Mouse (Mus musculus): ENCODE data around the gene Rpa1. TPM values are rescaled to one million over a fixed set of nuclear protein-coding genes. Genes with fewer than 3 reads are reported as not detected.
"Not testable (repeated sequence)": the region's sequence is repeated elsewhere in the genome, so short reads cannot be mapped to it uniquely, and the experiment has no call there.

The Rpa1 gene
- total RNA-seq, 2 experiments from 2014 or later = 54.4 to 59.6 TPM

DNA sequence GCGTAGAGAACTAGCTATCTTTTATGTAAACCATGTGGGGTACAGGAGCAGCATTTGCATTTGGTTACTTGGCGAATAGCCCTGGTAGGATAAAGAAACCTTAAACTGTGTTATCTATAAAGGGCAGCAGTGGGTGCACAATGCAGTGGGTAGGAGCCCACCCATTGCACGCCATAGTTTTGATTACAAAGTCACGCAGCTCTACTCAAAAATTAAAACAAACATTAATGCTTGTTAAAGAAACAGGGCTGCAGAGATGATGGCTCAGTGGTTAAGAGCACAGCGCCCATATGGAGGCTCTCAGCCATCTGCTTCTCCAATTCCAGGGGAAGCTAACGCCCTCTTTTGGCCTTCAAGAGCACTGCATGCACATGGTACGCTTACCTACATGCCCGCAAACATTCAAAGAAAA is 24.8 kb downstream of the Rpa1 start:
- DNase-seq = no peak

DNA sequence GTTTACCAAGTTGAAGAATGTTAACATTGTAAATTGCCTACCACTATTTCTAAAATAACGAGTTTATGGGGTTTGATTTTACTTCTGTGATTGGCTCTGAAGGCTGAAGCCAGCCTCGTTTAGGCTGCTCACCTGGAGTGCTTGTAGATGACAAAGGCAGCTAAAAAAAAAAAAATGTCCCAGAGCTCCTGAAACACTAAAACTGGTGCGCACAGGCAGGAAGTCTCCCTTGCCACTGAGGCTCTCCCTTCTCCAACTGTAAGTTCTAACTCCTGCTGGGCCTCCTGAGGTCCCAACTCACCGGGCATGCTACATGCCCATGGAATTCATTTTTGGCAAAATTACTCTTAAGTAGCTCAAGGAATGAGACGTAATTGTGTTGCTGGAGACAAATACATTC is 28.9 kb downstream of the Rpa1 start:
- DNase-seq = no peak

DNA sequence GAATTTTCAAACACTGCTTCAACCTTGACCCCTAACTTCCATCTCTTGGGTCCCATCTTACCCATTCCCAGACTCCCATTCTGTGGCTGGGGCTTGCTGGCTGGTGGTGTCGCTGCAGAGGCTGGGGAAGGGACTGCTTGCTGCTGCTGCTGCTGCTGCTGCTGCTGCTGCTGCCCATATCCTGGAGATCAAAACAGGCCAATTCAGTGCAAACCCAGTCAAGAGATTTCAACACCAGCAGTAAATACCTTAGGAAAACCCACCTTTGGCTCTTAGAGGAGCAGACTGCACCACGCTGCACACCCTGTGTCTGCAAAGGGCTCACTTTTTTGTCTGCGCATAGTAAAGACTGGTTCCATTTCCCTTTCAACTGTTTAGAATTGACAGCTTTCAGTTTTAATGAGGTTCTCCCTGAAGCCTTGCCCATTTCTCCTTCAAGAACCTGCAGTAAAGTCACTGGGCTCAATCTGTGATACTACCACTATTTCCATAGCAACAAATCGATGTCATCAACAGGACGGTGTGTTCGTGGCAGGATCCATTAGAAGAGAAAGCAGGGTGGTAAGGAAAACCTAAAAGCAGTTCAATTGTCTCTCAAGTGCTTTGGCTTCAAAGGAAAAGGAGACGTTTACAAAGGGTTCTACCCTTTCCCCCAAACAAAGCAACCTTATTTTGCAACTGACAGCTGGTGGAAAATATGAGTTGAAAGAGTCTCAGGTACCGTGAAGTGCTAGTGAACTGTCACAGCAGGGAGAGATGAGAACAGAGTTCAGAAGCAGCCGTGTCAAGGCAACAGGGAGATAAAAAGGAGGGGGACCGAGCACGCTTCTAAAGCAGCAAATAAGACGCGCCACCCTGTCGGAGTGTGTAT is 29.5 kb downstream of the Rpa1 start:
- no peak for DNase-seq

GRCm38 (mm10) chr11:75313834-75314233 is 34.3 kb downstream of the Rpa1 start:
- no peak for DNase-seq

DNA sequence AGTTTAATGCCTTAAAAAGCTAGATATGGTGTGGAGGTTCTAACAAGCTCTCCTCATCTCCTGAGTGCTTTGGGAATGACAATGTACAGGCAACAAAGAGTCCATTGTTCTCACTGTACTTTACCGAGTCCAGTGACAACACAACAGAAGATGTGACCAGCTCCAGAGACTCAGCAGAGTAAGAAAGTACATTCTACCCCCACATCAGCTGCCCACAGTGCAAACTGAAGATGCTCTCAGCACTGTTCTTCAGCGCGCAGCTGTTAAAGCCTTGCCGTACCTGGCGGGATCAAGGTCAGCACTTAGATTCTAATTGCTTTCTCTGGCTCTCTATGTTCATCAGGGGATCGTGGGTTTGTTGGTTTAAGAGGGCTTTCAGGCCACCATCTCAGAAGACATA is 36.4 kb downstream of the Rpa1 start:
- no peak for DNase-seq

DNA sequence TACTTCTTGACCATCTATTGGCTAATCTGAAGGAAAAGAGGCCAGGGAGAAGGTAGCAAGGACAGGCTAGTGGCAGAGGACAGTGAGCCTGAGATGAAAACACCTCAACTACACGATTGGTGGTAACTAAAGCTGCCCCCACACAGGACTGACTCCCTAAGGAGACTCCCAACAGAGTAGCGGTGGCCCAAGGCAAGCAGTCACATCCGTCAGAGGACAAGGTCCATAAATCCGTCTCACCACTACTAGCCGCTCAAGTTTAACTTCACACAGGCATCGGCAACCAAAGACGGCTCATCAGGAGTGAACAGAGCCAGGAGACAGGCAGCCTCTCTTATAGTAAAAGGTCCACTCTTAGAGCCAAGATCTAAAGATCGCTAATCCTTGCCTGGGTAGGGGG is 37.3 kb downstream of the Rpa1 start:
- no peak for DNase-seq

- DNase-seq = no peak
Observed at GRCm38 (mm10) chr11:75308650-75309049, 39.5 kb downstream of the Rpa1 start.

GRCm38 (mm10) chr11:75304797-75305196 is 43.3 kb downstream of the Rpa1 start:
- no peak for DNase-seq

GRCm38 (mm10) chr11:75300954-75301353 is 47.2 kb downstream of the Rpa1 start:
- no peak for DNase-seq

GRCm38 (mm10) chr11:75299786-75300185 is 48.3 kb downstream of the Rpa1 start:
- no peak for DNase-seq

DNA sequence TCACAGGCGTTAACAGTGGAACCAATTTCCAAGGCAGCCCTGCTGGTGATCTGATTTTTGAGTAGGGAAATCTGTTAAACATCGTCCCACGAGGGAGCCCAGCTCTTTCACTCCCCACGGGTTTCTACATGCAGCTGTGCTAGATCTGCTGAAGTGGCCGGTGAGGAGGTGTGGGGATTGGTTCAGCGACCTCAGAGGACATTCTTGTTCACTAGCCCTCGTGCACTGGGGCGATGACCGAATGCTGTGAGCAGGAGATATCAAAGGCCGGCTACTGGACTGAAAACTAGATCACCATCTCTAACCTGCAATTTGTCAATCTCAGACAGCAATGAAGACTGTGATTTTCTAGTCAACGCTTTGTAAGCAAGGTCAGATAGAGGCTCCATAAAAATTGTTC is 49.6 kb downstream of the Rpa1 start:
- DNase-seq = peak in 1 of 2 experiments; percentile 37

GRCm38 (mm10) chr11:75297631-75298030 is 50.5 kb downstream of the Rpa1 start:
- DNase-seq = peak; percentile 26 to 46

DNA sequence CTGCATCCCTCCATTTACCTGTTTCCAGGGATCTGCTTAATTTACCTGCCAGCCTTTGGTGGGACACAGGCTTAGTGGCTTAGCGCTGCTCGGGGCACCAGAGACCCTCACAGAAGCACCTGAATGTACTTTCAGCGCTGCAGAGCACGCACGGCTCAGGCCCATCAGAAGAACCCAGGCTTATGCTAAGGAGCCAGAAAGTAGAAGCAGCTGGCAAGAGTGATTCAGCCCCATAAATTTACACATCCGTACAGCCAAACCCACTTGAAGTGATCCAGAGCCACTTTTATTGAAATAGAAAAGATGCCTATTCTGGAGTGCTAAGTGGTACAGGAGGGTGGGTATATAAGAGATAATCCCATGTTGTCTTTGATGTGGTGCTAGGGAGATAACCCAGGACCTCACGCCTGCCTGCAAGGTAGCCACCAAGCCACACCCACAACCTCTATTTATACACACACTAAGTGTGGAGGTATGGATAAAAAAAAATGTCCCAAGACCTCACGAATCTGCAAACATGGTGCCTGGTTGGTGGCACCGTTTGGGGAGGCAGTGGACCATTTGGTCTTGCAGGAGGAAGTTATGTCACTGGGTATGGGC is 51.6 kb downstream of the Rpa1 start:
- no peak for DNase-seq

GRCm38 (mm10) chr11:75295534-75295933 is 52.6 kb downstream of the Rpa1 start:
- not testable (repeated sequence) for DNase-seq

DNA sequence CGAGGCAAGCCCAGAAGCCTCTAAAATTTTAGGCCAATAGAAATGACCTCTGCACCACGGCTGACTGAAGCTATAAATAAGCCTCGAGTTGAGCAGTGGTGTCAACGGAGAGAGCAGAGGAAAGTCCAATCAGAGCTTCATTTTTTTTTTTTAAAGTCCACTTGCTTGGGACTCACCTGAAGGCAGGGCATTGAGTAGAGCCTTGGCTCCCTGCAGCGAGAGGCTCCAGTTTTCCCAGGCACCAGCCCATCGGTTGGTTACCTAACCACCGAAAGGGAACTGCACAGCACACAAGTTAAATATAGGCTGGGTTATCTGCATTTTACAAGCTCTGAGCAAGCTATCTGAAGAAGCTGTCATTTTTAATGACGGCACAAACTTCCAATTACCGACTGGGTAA is 53.3 kb downstream of the Rpa1 start:
- peak; percentile 42 to 67 for DNase-seq

DNA sequence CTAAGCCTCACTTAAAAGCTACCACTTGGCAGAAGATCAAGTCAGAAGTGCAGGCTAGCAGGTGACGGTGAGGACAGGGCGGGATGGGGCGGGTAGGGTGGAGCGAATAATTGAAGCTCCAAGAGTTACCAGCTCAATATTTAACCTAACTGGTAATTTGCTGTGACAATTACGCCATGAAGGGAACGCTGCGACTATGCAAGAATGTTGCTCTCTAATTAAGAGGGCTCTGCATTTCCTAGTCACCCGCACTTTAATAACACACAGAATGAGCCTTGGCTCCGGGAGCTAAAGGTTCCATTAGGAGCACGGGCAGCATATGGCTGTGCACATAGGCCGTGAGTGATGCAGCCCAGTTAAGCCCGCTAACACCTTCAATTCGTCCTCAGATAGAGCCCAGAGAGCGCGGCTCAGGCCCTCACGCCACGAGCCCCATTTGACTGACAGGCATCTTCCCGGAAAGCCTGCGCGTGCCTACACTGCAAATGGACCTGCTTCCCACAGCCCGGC is 54.2 kb downstream of the Rpa1 start:
- DNase-seq = peak in 1 of 2 experiments; percentile 16

DNA sequence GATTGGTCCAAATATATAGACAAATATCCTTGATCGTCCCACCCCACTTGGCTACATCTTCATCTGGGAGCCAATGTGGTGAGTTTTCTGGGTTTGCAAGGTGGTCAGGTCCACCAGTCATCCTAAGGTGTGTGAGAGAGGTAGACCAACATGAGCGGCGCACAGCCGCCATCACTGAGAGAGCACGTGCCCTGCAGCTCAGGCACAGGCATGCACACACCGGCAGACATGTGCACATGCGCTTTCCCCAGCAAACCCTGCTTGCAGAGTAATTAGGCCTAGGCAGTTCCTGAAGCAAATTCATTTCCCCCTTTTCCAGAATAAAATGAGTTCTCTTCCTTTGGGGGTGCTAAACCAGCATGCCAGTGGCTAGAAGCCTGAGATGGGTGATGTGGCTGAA is 55.8 kb downstream of the Rpa1 start:
- no peak for DNase-seq

DNA sequence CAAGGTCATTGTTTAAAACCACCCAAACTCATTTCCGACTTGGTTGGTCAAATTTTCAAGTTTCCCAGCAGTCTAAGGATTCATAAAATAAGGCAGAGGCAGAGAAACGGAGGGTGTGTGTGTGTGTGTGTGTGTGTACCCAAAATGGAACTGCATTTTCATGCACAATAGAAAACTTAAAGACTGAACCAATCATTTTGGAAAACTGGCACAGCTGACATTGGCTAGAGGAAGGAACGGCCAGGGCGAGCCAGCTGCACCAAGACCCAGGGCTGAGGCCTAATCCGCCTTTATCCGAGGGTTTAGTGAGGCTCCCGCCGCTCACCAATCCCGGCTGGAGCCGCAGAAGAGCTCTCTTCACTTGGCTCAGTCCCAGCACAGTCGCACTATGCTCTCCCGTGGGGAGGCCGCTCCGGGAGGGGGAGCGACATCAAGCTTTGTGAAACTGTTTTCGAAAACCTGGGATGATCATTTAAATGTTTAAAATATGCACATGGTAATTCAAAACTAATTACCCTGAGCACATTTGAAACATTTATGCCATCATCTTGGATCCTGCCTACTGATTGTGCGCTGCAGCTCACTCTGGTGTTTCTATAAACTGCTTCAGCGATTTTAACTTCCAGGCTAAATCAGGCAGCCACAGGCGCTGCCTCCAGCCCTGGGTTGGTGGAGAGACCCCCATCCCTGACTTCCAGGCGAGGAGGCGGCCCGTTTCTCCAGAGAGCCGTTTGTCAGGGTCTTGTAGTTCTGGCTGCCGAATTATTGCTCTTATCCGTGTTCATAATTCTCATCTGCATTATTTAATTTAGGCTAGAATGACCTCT is 56.5 kb downstream of the Rpa1 start:
- DNase-seq = no peak

- DNase-seq = peak; percentile 88 to 96
Observed at GRCm38 (mm10) chr11:75290566-75291271, 57.4 kb downstream of the Rpa1 start.

GRCm38 (mm10) chr11:75289120-75289519 is 59.0 kb downstream of the Rpa1 start:
- no peak for DNase-seq

GRCm38 (mm10) chr11:75288517-75288916 is 59.6 kb downstream of the Rpa1 start:
- no peak for DNase-seq

DNA sequence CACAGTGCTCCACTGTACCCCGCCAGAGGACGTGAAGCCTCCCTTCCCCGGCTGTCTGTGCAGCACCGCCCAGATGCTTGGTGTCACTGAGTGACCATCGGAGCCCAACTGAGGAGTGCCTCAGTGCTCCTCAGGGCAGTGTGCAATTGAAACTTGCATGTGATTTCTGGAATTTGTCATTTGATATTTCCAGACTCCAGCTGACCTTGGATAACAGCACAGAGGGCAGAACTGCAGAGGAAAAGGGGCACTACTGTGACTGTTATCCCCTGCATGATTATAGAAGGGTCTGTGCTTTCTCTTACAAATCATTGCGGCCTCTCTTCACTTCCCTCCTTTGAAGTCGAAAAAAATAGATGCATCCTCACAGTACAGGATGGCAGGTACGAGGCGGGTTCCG is 60.2 kb downstream of the Rpa1 start:
- no peak for DNase-seq
